Mouse (Mus musculus): Measurements from ENCODE around the gene Gfod1. TPM values are rescaled to one million over a fixed set of nuclear protein-coding genes. Genes with fewer than 3 reads are reported as not detected.

Gene Gfod1
- total RNA-seq, 1 experiment, result 4.8 TPM

GRCm38 (mm10) chr13:43197187-43197586 is 106.8 kb downstream of the Gfod1 start:
- Histone ChIP-seq H3K27ac (ENCODE audit: insufficient read depth, low read depth, low read length, poor library complexity, severe bottlenecking) (no peak overlapping the region), H3K9me3 (ENCODE audit: control insufficient read depth, insufficient read depth, low read depth, low read length) (no peaks in the 10 kb centered on the region), H3K4me3 (ENCODE audit: insufficient read depth in 1 of 2, low read depth in 1 of 2, low read length in 2 of 2, poor library complexity in 1 of 2, severe bottlenecking in 1 of 2) (no peak overlapping the region), H3K9ac (ENCODE audit: insufficient read depth, low read depth, low read length, poor library complexity, severe bottlenecking) (no peak overlapping the region), H3K36me3 (ENCODE audit: control insufficient read depth, insufficient read depth, low read length, poor library complexity, severe bottlenecking) (peaks cover 10% of the 10 kb centered on the region; the same call in 1 of the 2 replicates), H3K4me1 (ENCODE audit: control insufficient read depth in 2 of 2, insufficient read depth in 2 of 2, low read length in 2 of 2, poor library complexity in 1 of 2) (peaks cover 5 to 24% of the 10 kb centered on the region in 2 experiments; a peak in 3 of 4 replicates)
- in situ Hi-C loops (cut with MboI; ENCODE audit: low sequenced_read_pairs in 2 of 2, unreplicated experiment in 2 of 2), result no loop called here
- TF ChIP-seq HCFC1 (IDR thresholded peaks at IDR 0.05; ENCODE audit: borderline replicate concordance, insufficient read depth, low read length) (no peak), MAFK (IDR thresholded peaks at IDR 0.05; ENCODE audit: insufficient read depth, low read depth, low read length) (0 out of 2 replicates have a peak, but pooled peaks have one; percentile 4)
- DNase-seq (ENCODE audit: low read depth, low spot score), result peak; percentile 76

GRCm38 (mm10) chr13:43196000-43196399 is 108.0 kb downstream of the Gfod1 start:
- in situ Hi-C loops (cut with MboI; ENCODE audit: low sequenced_read_pairs in 2 of 2, unreplicated experiment in 2 of 2), result no loop called here
- Histone ChIP-seq H3K9ac (ENCODE audit: insufficient read depth, low read depth, low read length, poor library complexity, severe bottlenecking) (no peak overlapping the region), H3K36me3 (ENCODE audit: control insufficient read depth, insufficient read depth, low read length, poor library complexity, severe bottlenecking) (peaks cover 6% of the 10 kb centered on the region; the same call in 1 of the 2 replicates), H3K4me3 (ENCODE audit: insufficient read depth in 1 of 2, low read depth in 1 of 2, low read length in 2 of 2, poor library complexity in 1 of 2, severe bottlenecking in 1 of 2) (no peak overlapping the region), H3K4me1 (ENCODE audit: control insufficient read depth in 2 of 2, insufficient read depth in 2 of 2, low read length in 2 of 2, poor library complexity in 1 of 2) (peaks cover 5 to 24% of the 10 kb centered on the region in 2 experiments; a peak in 3 of 4 replicates), H3K9me3 (ENCODE audit: control insufficient read depth, insufficient read depth, low read depth, low read length) (no peaks in the 10 kb centered on the region), H3K27ac (ENCODE audit: insufficient read depth, low read depth, low read length, poor library complexity, severe bottlenecking) (no peak overlapping the region)
- no peak for DNase-seq (ENCODE audit: low read depth, low spot score)
- TF ChIP-seq MAFK (IDR thresholded peaks at IDR 0.05; ENCODE audit: insufficient read depth, low read depth, low read length) (no peak), ZC3H11A (IDR thresholded peaks at IDR 0.05; ENCODE audit: borderline replicate concordance, low read depth, low read length) (no peak), ZNF384 (IDR thresholded peaks at IDR 0.05; ENCODE audit: low read depth, low read length) (no peak)

- H3K36me3 ChIP-seq (ENCODE audit: control insufficient read depth, insufficient read depth, low read length, poor library complexity, severe bottlenecking), result peaks cover 3% of the 10 kb centered on the region; the same call in 1 of the 2 replicates
- H3K4me3 ChIP-seq (ENCODE audit: insufficient read depth in 1 of 2, low read depth in 1 of 2, low read length in 2 of 2, poor library complexity in 1 of 2, severe bottlenecking in 1 of 2), result no peak overlapping the region
- H3K27ac ChIP-seq (ENCODE audit: insufficient read depth, low read depth, low read length, poor library complexity, severe bottlenecking), result no peak overlapping the region
- DNase-seq (ENCODE audit: low read depth, low spot score), result no peak
- H3K9me3 ChIP-seq (ENCODE audit: control insufficient read depth, insufficient read depth, low read depth, low read length), result no peaks in the 10 kb centered on the region
- in situ Hi-C loops (cut with MboI; ENCODE audit: low sequenced_read_pairs in 2 of 2, unreplicated experiment in 2 of 2), result no loop called here
- peaks cover 0 to 6% of the 10 kb centered on the region in 2 experiments; a peak in 2 of 4 replicates for H3K4me1 ChIP-seq (ENCODE audit: control insufficient read depth in 2 of 2, insufficient read depth in 2 of 2, low read length in 2 of 2, poor library complexity in 1 of 2)
- H3K9ac ChIP-seq (ENCODE audit: insufficient read depth, low read depth, low read length, poor library complexity, severe bottlenecking), result no peak overlapping the region
- no peak for TF ChIP-seq CHD2 (IDR thresholded peaks at IDR 0.05; ENCODE audit: low read depth, low read length)
- TF ChIP-seq MAFK (IDR thresholded peaks at IDR 0.05; ENCODE audit: insufficient read depth, low read depth, low read length), result no peak
Measured at GRCm38 (mm10) chr13:43193932-43194331, 110.0 kb downstream of the Gfod1 start.

- no peak for TF ChIP-seq MAFK (IDR thresholded peaks at IDR 0.05; ENCODE audit: insufficient read depth, low read depth, low read length)
- no peak for TF ChIP-seq ZC3H11A (IDR thresholded peaks at IDR 0.05; ENCODE audit: borderline replicate concordance, low read depth, low read length)
- TF ChIP-seq ZNF384 (IDR thresholded peaks at IDR 0.05; ENCODE audit: low read depth, low read length), result no peak
- no peak for TF ChIP-seq HCFC1 (IDR thresholded peaks at IDR 0.05; ENCODE audit: borderline replicate concordance, insufficient read depth, low read length)
- no peak for TF ChIP-seq CHD2 (IDR thresholded peaks at IDR 0.05; ENCODE audit: low read depth, low read length)
- in situ Hi-C loops (cut with MboI; ENCODE audit: low sequenced_read_pairs in 2 of 2, unreplicated experiment in 2 of 2), result no loop called here
- Histone ChIP-seq H3K27ac (ENCODE audit: insufficient read depth, low read depth, low read length, poor library complexity, severe bottlenecking) (no peak overlapping the region), H3K4me1 (ENCODE audit: control insufficient read depth in 2 of 2, insufficient read depth in 2 of 2, low read length in 2 of 2, poor library complexity in 1 of 2) (peaks cover 0 to 6% of the 10 kb centered on the region in 2 experiments; a peak in 2 of 4 replicates), H3K9me3 (ENCODE audit: control insufficient read depth, insufficient read depth, low read depth, low read length) (no peaks in the 10 kb centered on the region), H3K4me3 (ENCODE audit: insufficient read depth in 1 of 2, low read depth in 1 of 2, low read length in 2 of 2, poor library complexity in 1 of 2, severe bottlenecking in 1 of 2) (no peak overlapping the region), H3K9ac (ENCODE audit: insufficient read depth, low read depth, low read length, poor library complexity, severe bottlenecking) (no peak overlapping the region), H3K36me3 (ENCODE audit: control insufficient read depth, insufficient read depth, low read length, poor library complexity, severe bottlenecking) (peaks cover 3% of the 10 kb centered on the region; the same call in 1 of the 2 replicates)
- no peak for DNase-seq (ENCODE audit: low read depth, low spot score)
Measured at GRCm38 (mm10) chr13:43193266-43193665, 110.7 kb downstream of the Gfod1 start.

GRCm38 (mm10) chr13:43191741-43192192 is 112.2 kb downstream of the Gfod1 start:
- H3K4me3 ChIP-seq (ENCODE audit: insufficient read depth in 1 of 2, low read depth in 1 of 2, low read length in 2 of 2, poor library complexity in 1 of 2, severe bottlenecking in 1 of 2), result no peak overlapping the region

More at GRCm38 (mm10) chr13:43191741-43192192, 112.2 kb downstream of the Gfod1 start:
- Histone ChIP-seq H3K9ac (ENCODE audit: insufficient read depth, low read depth, low read length, poor library complexity, severe bottlenecking) (no peak overlapping the region; the same call in 1 of the 2 replicates), H3K9me3 (ENCODE audit: control insufficient read depth, insufficient read depth, low read depth, low read length) (no peaks in the 10 kb centered on the region), H3K36me3 (ENCODE audit: control insufficient read depth, insufficient read depth, low read length, poor library complexity, severe bottlenecking) (peaks cover 3% of the 10 kb centered on the region; the same call in 1 of the 2 replicates), H3K27ac (ENCODE audit: insufficient read depth, low read depth, low read length, poor library complexity, severe bottlenecking) (no peak overlapping the region), H3K4me1 (ENCODE audit: control insufficient read depth in 2 of 2, insufficient read depth in 2 of 2, low read length in 2 of 2, poor library complexity in 1 of 2) (peaks cover 0 to 9% of the 10 kb centered on the region in 2 experiments; a peak in 2 of 4 replicates)
- TF ChIP-seq ZNF384 (IDR thresholded peaks at IDR 0.05; ENCODE audit: low read depth, low read length), result no peak
- TF ChIP-seq ZC3H11A (IDR thresholded peaks at IDR 0.05; ENCODE audit: borderline replicate concordance, low read depth, low read length), result no peak
- no peak for TF ChIP-seq CHD2 (IDR thresholded peaks at IDR 0.05; ENCODE audit: low read depth, low read length)
- TF ChIP-seq MAFK (IDR thresholded peaks at IDR 0.05; ENCODE audit: insufficient read depth, low read depth, low read length), result no peak
- no peak for TF ChIP-seq HCFC1 (IDR thresholded peaks at IDR 0.05; ENCODE audit: borderline replicate concordance, insufficient read depth, low read length)
- in situ Hi-C loops (cut with MboI; ENCODE audit: low sequenced_read_pairs in 2 of 2, unreplicated experiment in 2 of 2), result no loop called here
- no peak for DNase-seq (ENCODE audit: low read depth, low spot score)

Measured in ES-E14 (cell line).